Mouse (Mus musculus) neural tube, embryonic 14.5 days (tissue): Measurements from ENCODE around the gene Pcif1. TPM values are rescaled to one million over a fixed set of nuclear protein-coding genes. Genes with fewer than 3 reads are reported as not detected.
"Not testable (repeated sequence)": the region's sequence is repeated elsewhere in the genome, so short reads cannot be mapped to it uniquely, and the experiment has no call there.

Experiments
- ATAC-seq: fragments of 200-750 bp; cut with Nextera tagmentation; 2 replicates; pipeline ENCODE4 v1.8.0; 2017; ENCODE audit warnings: low read depth, mild to moderate bottlenecking, moderate TSS enrichment, moderate library complexity
- H3K27ac ChIP-seq: fragments of 300-500 bp; sonication (generic); 2 replicates; pipeline ENCODE4 v1.5.1; 2014; ENCODE audit warnings: low read depth, mild to moderate bottlenecking, control low read depth, low read length, moderate library complexity, mixed read lengths
- H3K27me3 ChIP-seq: fragments of 300-500 bp; sonication (generic); 2 replicates; pipeline ENCODE4 v1.6.1; 2014; ENCODE audit warnings: low read length; ENCODE audit not compliant: control insufficient read depth, insufficient read depth
- H3K36me3 ChIP-seq: fragments of 300-500 bp; sonication (generic); 2 replicates; pipeline ENCODE4 v1.6.1; 2014; ENCODE audit warnings: low read length, mixed read lengths; ENCODE audit not compliant: control insufficient read depth, insufficient read depth
- H3K4me1 ChIP-seq: fragments of 300-500 bp; sonication (generic); 2 replicates; pipeline ENCODE4 v1.6.1; 2014; ENCODE audit warnings: low read length; ENCODE audit not compliant: control insufficient read depth, insufficient read depth
- H3K4me2 ChIP-seq: fragments of 300-500 bp; sonication (generic); 2 replicates; pipeline ENCODE4 v1.6.1; 2014; ENCODE audit warnings: mild to moderate bottlenecking, low read depth, low read length, control low read depth
- H3K4me3 ChIP-seq: fragments of 300-500 bp; sonication (generic); 2 replicates; pipeline ENCODE4 v1.5.1; 2014; ENCODE audit warnings: low read depth, low read length, control low read depth, mixed read lengths
- H3K9ac ChIP-seq: fragments of 300-500 bp; sonication (generic); replicated peaks from 2 replicates; pipeline ENCODE4 v1.6.1; 2014; ENCODE audit warnings: low read depth, mild to moderate bottlenecking, control low read depth, low read length, mixed read lengths
- H3K9me3 ChIP-seq: fragments of 300-500 bp; sonication (generic); 2 replicates; pipeline ENCODE4 v1.6.1; 2016; ENCODE audit warnings: low read length; ENCODE audit not compliant: control insufficient read depth
- WGBS: fragments of 180-500 bp; shearing (Covaris S2); extraction: QIAGEN DNeasy Blood & Tissue Kit; methylation state at CpG from one replicate; pipeline ENCODE4 v1.1.7; 2014; 5-methylcytosine and 5-hydroxymethylcytosine counted together
- polyA plus RNA-seq: library from polyadenylated mRNA; unstranded; fragments of >200 nt; fragmentation: Nextera tagmentation; extraction: Ambion mirVana; gene quantifications from 2 replicates; pipeline ENCODE4 v1.2.1, GENCODE M21; 2014

The Pcif1 gene
- polyA plus RNA-seq, 1 experiment from 2014 or later, result 82.1 TPM

DNA sequence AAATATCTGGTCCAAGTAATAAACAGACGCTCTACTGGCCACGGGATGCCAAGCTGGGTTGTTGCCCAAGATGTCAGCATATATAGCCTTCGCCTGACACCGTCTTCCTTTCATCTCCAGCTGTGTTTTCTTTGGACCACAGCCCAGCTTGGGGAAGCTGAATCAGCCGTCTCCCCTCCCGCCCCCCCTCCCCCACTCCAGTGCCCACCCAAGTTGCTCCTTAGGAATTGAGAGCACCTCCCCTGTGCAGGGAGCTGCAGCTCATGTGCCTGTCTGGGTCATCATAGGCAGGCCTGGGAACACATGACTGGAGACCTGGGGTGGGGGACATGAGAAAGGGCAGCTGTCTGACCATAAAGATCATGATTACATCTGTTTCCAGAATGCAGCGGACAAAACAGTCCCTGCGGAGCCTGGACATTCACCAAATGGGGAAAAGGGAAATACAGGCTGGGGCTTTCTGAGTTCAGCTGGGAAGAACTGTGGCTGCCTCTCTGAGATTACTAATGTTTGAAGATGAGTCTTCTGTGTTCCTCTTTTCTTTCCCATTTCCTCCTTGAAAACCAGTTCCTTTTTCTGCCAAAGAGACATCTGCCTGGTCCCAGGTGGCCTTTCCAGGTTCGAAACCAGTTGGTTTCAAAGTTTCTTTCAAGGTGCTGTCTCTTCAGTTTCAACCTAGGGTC lies 16.8 kb upstream of the Pcif1 start:
- peak; percentile 58; the same call in 1 of the 2 replicates for ATAC-seq
- 29% methylated on average over 9 of the region's 9 CpGs for whole genome bisulfite sequencing

DNA sequence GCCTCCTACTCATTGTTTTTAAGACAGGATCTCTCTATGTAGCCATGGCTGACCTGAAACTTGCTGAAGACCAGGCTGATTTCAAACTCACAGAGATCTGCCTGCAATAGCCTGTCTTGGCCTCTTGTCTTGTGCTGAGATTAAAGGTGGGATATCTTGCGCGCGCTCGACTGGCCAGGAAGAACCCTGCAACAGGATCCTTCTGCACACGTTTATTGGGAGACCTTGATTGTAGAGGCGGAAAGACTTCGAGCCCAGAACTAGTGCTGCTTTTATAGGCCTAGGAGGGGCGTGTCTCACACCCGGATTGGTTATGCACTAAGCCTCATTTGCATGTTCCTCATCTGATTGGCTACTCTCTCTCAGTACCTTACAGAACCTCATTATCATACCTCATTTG lies 15.7 kb upstream of the Pcif1 start:
- not testable (repeated sequence) for H3K27ac ChIP-seq, H3K9me3 ChIP-seq, H3K4me2 ChIP-seq, H3K9ac ChIP-seq, H3K4me3 ChIP-seq, ATAC-seq, H3K4me1 ChIP-seq, H3K27me3 ChIP-seq, H3K36me3 ChIP-seq
- 90% methylated on average over 7 of the region's 9 CpGs for WGBS

More for the DNA sequence above, 16.8 kb upstream of the Pcif1 start:
- Histone ChIP-seq H3K4me3 (no peak overlapping the region), H3K27me3 (no peaks in the 10 kb centered on the region), H3K9ac (no peak overlapping the region), H3K4me1 (peaks cover 9% of the 10 kb centered on the region; the same call in 1 of the 2 replicates), H3K27ac (peak overlapping the region; percentile 57; the same call in 1 of the 2 replicates), H3K4me2 (no peak overlapping the region), H3K36me3 (no peaks in the 10 kb centered on the region), H3K9me3 (no peaks in the 10 kb centered on the region)

DNA sequence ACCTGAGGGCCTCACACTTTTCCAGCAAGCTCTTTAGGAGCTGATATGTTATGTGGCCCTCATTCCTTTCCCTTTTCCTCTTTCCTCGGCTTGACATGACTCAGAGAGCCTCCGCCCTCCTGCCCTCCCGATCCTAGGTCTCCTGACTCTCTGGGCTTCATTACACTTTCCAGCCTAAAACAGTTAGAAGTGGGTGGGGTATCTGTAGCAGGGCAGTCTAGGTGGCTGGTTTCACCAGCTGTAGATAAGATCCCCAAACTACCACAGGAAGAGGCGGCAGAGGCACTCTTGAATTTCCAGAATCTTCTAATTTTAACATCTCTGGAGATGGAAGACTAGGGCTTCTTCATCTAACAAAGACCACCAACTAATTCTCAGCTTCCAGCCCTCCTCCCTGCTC lies 14.5 kb upstream of the Pcif1 start:
- Histone ChIP-seq H3K4me3 (no peak overlapping the region), H3K27ac (no peak overlapping the region), H3K9me3 (no peaks in the 10 kb centered on the region), H3K4me1 (0 out of 2 replicates have a peak, but pooled peaks cover 3% of the 10 kb centered on the region), H3K9ac (no peak overlapping the region), H3K36me3 (no peaks in the 10 kb centered on the region), H3K27me3 (no peaks in the 10 kb centered on the region), H3K4me2 (no peak overlapping the region)
- no peak for ATAC-seq
- WGBS, result 91% methylated on average over 4 of the region's 4 CpGs

DNA sequence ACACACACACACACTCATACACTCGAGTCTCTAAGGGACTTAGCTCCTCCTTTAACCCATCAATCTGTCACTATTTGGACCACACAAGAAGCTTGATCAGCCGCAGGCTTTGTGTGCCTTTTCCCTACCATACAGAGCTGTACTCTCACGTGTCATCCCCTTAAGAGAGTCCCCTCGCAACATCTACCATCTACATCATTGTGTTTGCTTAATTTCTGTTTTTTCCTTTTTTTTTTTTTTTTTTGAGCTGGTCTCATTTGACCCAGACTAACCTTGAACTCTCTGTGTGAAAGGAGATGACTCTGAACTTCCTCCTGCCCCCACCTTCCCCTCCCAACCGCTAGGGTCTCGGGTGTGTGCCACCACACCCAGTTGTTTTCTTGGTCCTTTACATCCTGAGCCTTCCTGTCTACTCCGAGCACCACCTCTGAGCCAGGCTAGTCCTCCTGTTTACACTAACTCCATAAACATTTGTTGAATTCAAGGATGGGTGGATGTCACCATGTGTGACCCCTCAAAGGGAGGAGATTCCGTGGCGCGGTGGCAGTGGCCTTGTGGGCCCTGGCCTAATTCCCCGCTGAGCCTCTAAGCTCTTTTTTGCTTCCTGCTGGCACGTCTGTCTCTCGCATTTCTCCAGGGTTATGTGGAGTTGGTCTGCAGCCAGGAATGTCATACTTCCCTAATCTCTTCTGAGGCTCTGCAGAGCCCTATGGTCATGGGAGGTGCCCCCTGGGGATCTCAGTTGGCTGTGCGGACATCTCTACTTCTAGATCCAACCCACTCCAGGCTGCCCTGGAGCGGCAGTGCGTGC lies 12.2 kb upstream of the Pcif1 start:
- no peak for ATAC-seq
- Histone ChIP-seq H3K4me3 (no peak overlapping the region), H3K36me3 (no peaks in the 10 kb centered on the region), H3K4me2 (no peak overlapping the region), H3K27me3 (no peaks in the 10 kb centered on the region), H3K4me1 (0 out of 2 replicates have a peak, but pooled peaks cover 2% of the 10 kb centered on the region), H3K9me3 (no peaks in the 10 kb centered on the region), H3K27ac (no peak overlapping the region), H3K9ac (no peak overlapping the region)
- WGBS, result 56% methylated on average over 16 of the region's 16 CpGs

DNA sequence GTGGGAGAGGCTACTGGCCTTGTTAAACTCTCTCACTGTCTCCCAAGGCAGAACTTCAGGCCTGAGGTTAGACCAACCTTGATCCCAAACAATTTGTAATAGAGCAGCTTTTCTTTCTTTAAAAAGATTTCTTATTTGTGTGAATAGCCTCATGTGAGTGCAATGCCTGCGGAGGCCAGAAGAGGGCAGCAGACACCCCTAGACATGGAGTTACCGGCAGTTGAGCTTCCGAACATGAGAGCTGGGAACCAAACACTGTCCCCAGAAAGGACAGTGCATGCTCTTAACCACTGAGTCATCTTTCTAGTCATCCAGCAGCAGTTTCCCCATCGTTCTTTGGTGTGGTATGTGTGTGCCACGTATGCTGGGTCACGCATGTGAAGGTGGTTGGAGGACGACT lies 11.5 kb upstream of the Pcif1 start:
- H3K9ac ChIP-seq, result no peak overlapping the region
- no peak overlapping the region for H3K4me3 ChIP-seq
- H3K36me3 ChIP-seq, result no peaks in the 10 kb centered on the region
- no peaks in the 10 kb centered on the region for H3K27me3 ChIP-seq
- H3K4me1 ChIP-seq, result no peaks in the 10 kb centered on the region
- 91% methylated on average over 7 of the region's 7 CpGs for WGBS
- no peaks in the 10 kb centered on the region for H3K9me3 ChIP-seq
- no peak overlapping the region for H3K4me2 ChIP-seq
- H3K27ac ChIP-seq, result no peak overlapping the region
- no peak for ATAC-seq

DNA sequence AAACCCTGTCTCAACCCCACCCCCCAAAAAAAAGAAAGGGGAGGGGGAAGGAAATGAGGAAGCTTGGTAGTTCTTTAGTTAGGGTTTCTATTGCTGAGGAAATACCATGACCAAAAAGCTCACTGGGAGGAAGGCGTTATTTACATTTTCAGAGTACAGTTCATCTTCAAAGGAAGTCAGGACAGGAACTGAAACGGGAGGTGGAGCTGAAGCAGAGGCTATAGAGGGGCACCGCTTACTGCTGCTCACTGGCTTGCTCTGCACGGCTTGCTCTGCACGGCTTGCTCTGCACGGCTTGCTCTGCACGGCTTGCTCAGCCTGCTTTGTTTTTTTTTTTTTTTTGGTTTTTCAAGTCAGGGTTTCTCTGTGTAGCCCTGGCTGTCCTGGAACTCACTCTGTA lies 10.6 kb upstream of the Pcif1 start:
- H3K9ac ChIP-seq, result no peak overlapping the region
- H3K4me3 ChIP-seq, result no peak overlapping the region
- H3K27ac ChIP-seq, result no peak overlapping the region
- H3K4me1 ChIP-seq, result no peaks in the 10 kb centered on the region
- 77% methylated on average over 7 of the region's 7 CpGs for WGBS
- no peaks in the 10 kb centered on the region for H3K27me3 ChIP-seq
- H3K36me3 ChIP-seq, result no peaks in the 10 kb centered on the region
- ATAC-seq, result no peak
- no peak overlapping the region for H3K4me2 ChIP-seq
- no peaks in the 10 kb centered on the region for H3K9me3 ChIP-seq

DNA sequence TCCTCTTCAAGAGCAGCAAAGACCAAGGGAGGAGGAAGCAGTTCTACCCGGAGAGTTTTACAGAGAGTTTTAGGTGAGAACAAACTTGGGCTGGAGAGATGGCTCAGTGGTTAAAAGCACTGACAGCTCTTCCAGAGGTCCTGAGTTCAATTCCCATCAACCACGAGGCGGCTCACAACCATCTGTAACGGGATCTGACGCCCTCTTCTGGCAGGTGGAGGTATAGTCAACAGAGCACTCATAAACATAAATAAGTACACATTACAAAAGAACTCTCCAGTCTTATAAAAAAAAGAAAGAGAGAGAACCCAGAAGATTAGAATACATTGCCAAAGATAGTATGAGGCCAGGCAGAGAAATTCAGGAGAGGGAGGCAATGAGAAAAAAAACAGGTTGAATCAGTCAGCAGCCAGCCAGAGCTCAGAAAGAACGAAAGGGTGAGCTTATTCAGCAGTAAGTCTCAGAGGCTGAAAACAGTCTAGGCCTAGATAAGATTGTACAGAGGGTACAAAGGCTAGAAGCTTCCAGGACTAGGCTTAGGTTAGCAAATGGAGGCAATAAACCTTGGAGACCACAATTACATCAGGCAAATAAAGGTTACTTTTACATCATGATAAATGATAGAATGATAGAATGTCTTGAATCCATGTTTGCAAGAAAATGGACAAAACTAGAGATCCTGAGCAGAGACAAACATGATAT lies 7.4 kb upstream of the Pcif1 start:
- H3K27me3 ChIP-seq, result no peaks in the 10 kb centered on the region
- H3K4me3 ChIP-seq, result no peak overlapping the region
- H3K4me2 ChIP-seq, result no peak overlapping the region
- no peaks in the 10 kb centered on the region for H3K36me3 ChIP-seq
- no peaks in the 10 kb centered on the region for H3K9me3 ChIP-seq
- 60% methylated on average over 6 of the region's 6 CpGs for WGBS
- H3K4me1 ChIP-seq, result no peaks in the 10 kb centered on the region
- no peak for ATAC-seq
- no peak overlapping the region for H3K27ac ChIP-seq
- H3K9ac ChIP-seq, result no peak overlapping the region

DNA sequence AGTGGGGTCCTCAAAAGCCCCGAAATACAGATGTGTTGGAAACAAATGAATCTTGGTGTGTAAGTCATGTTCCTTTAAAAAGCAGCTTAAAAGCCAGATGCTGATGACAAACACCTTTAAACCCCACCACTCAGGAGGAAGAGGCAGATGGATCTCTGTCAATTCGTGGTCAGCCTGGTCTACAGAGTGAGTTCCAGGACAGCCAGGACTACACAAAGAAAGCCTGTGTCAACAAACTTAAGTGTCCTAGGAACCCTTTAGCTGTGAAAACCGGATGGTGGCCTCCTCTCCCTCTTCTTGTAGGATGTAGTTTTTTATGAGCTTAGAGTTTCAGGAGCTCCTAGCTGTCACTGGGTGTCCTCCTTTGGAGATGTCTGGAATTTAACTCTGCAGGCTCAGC lies 5.5 kb upstream of the Pcif1 start:
- no peak for ATAC-seq
- 51% methylated on average over 3 of the region's 3 CpGs for WGBS
- no peaks in the 10 kb centered on the region for H3K36me3 ChIP-seq
- H3K4me1 ChIP-seq, result peaks cover 7% of the 10 kb centered on the region; the same call in 1 of the 2 replicates
- no peaks in the 10 kb centered on the region for H3K27me3 ChIP-seq
- H3K9me3 ChIP-seq, result no peaks in the 10 kb centered on the region
- no peak overlapping the region for H3K27ac ChIP-seq
- no peak overlapping the region for H3K9ac ChIP-seq
- H3K4me3 ChIP-seq, result no peak overlapping the region
- H3K4me2 ChIP-seq, result no peak overlapping the region
